Mouse (Mus musculus) spleen, adult 2 months (tissue): ENCODE data around the gene Lrp1. TPM values are rescaled to one million over a fixed set of nuclear protein-coding genes. Genes with fewer than 3 reads are reported as not detected.
A peak's percentile ranks its signal among the peaks of the same experiment; 100 is the strongest.

ENCODE experiments used
- DNase-seq, 2 experiments: peaks; one replicate each; pipeline versions ENCODE4 v3.0.0 to v3.0.0-alpha.2; 2012 to 2021; ENCODE audit warnings: low spot score in 2 of 2, low read depth in 1 of 2
- H3K27ac ChIP-seq: fragments of 200-500 bp; 2 replicates; pipeline ENCODE4 v1.5.1; 2012; ENCODE audit warnings: low read length, inconsistent platforms; ENCODE audit not compliant: insufficient read depth
- H3K27me3 ChIP-seq: fragments of 200-500 bp; 2 replicates; pipeline ENCODE4 v1.6.1; 2012; ENCODE audit warnings: mild to moderate bottlenecking, moderate library complexity, low read length, inconsistent platforms; ENCODE audit not compliant: control insufficient read depth, insufficient read depth
- H3K36me3 ChIP-seq: fragments of 200-500 bp; 2 replicates; pipeline ENCODE4 v1.6.1; 2012; ENCODE audit warnings: mild to moderate bottlenecking, low read length, inconsistent platforms; ENCODE audit not compliant: control insufficient read depth, insufficient read depth
- H3K4me1 ChIP-seq: fragments of 200-500 bp; 2 replicates; pipeline ENCODE4 v1.6.1; 2011; ENCODE audit warnings: inconsistent platforms; ENCODE audit not compliant: control insufficient read depth, insufficient read depth, insufficient read length
- H3K4me3 ChIP-seq: fragments of 200-500 bp; 2 replicates; pipeline ENCODE4 v1.5.1; 2011; ENCODE audit warnings: mild to moderate bottlenecking, inconsistent platforms; ENCODE audit not compliant: insufficient read depth, insufficient read length; ENCODE audit errors: extremely low read depth
- CTCF ChIP-seq: fragments of 200-500 bp; IDR thresholded peaks from 2 replicates; pipeline ENCODE4 v1.5.1; 2011; ENCODE audit warnings: mild to moderate bottlenecking, inconsistent platforms; ENCODE audit not compliant: insufficient read depth, insufficient read length, insufficient replicate concordance; ENCODE audit errors: extremely low read depth
- POLR2A ChIP-seq: fragments of 200-500 bp; IDR thresholded peaks from 2 replicates; pipeline ENCODE4 v1.6.1; 2011; ENCODE audit warnings: low read depth, low read length, inconsistent platforms
- WGBS: fragments of 180-500 bp; shearing (Covaris S2); methylation state at CpG from one replicate; pipeline ENCODE4 v1.1.7; 2018; 5-methylcytosine and 5-hydroxymethylcytosine counted together
- polyA plus RNA-seq: library from polyadenylated mRNA; depleted of rRNA; stranded (reverse); fragments of >200 nt; gene quantifications from 2 replicates; pipeline ENCODE4 v1.2.3, GENCODE M21; 2012

The Lrp1 gene
- polyA plus RNA-seq, 1 experiment = 98.7 TPM

GRCm38 (mm10) chr10:127598607-127599006 is 22.3 kb downstream of the Lrp1 start:
- H3K27ac ChIP-seq = no peak overlapping the region
- WGBS = 90% methylated on average over 8 of the region's 8 CpGs
- no peak overlapping the region for H3K4me3 ChIP-seq
- DNase-seq = no peak
- TF ChIP-seq CTCF (no peak), POLR2A (no peak)
- peaks cover 17% of the 10 kb centered on the region for H3K4me1 ChIP-seq
- no peaks in the 10 kb centered on the region for H3K36me3 ChIP-seq
- no peaks in the 10 kb centered on the region for H3K27me3 ChIP-seq

DNA sequence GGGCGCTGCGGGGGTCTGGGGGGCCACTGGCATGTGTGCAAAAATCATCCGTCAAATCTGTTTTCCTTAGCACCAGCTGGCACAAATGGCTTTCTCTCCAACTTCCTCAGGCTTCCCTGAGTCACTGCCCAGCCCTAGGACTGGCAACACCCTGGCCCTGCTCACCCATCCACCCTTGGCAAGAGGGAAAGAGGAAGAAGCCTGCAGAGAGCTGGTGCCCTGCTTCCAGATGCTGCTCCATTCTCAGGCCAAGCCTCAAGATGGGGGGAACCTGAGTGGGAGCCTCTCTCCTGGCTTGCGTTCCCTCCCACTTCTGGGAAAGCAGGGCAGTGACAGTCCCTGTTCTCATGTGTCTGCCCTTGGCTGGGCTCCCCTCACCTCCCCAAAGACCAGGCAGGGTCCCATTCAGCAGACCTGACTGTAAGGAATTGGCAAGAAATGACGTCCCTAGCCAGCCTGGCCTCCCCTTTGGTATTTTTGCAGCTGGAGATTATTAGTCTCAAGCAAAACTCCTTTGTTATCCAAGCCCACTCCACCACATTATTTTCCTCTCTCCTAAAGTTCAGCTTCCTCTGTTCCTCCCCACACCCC is 23.5 kb downstream of the Lrp1 start:
- H3K27me3 ChIP-seq = no peaks in the 10 kb centered on the region
- peaks cover 8% of the 10 kb centered on the region; the same call in 1 of the 2 replicates for H3K4me1 ChIP-seq
- WGBS = 76% methylated on average over 5 of the region's 5 CpGs
- peak overlapping the region; percentile 46 for H3K27ac ChIP-seq
- no peak overlapping the region for H3K4me3 ChIP-seq
- H3K36me3 ChIP-seq = no peaks in the 10 kb centered on the region
- DNase-seq = no peak
- TF ChIP-seq CTCF (no peak), POLR2A (no peak)

DNA sequence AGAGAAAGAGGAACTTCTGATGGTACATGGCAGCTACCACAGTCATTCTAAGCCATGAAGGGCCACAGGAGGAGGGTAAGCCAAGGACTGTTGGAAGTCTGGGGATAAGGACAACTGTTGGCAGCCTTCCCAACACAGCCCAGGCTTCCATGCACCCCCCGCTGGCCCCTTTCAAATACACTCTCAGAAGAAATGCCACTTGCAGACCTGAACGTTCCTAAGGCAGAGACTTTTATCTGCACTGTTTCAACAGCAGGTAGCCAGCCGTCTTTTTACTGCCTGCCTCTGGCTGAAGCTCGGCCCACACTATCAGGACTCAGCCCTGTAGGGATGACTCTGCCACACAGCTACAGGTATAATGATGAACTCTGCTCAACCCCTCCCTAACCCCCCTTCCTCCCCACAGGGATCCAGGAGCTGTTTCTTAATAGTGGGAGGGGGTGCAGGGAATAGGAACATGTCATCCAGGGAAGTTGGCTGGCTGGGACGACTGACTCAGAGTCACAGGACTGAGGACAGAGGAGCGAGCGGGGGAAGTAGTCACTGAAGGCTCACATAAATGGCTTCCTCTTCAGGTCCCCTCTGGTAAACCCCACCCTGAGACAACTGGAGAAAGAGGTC is 24.5 kb downstream of the Lrp1 start:
- DNase-seq = no peak
- H3K27ac ChIP-seq = peak overlapping the region; percentile 52
- H3K27me3 ChIP-seq = no peaks in the 10 kb centered on the region
- H3K4me1 ChIP-seq = peaks cover 8% of the 10 kb centered on the region; the same call in 1 of the 2 replicates
- H3K36me3 ChIP-seq = no peaks in the 10 kb centered on the region
- no peak overlapping the region for H3K4me3 ChIP-seq
- TF ChIP-seq POLR2A (no peak), CTCF (no peak)
- WGBS = 69% methylated on average over 7 of the region's 7 CpGs

- no peak for DNase-seq
- Histone ChIP-seq H3K36me3 (no peaks in the 10 kb centered on the region), H3K27ac (peak overlapping the region; percentile 27), H3K27me3 (no peaks in the 10 kb centered on the region), H3K4me3 (no peak overlapping the region), H3K4me1 (peaks cover 8% of the 10 kb centered on the region; the same call in 1 of the 2 replicates)
- TF ChIP-seq POLR2A (no peak), CTCF (no peak)
- 63% methylated on average over 30 of the region's 30 CpGs for WGBS
Measured at GRCm38 (mm10) chr10:127594930-127595715, 25.8 kb downstream of the Lrp1 start.

- DNase-seq = no peak
- H3K4me3 ChIP-seq = no peak overlapping the region
- TF ChIP-seq CTCF = no peak
- no peak for TF ChIP-seq POLR2A
- peak overlapping the region; percentile 55 for H3K27ac ChIP-seq
- no peaks in the 10 kb centered on the region for H3K27me3 ChIP-seq
- 15% methylated on average over 8 of the region's 8 CpGs for WGBS
- H3K36me3 ChIP-seq = no peaks in the 10 kb centered on the region
- H3K4me1 ChIP-seq = peaks cover 8% of the 10 kb centered on the region; the same call in 1 of the 2 replicates
Measured at GRCm38 (mm10) chr10:127594405-127594804, 26.5 kb downstream of the Lrp1 start.

- Histone ChIP-seq H3K36me3 (no peaks in the 10 kb centered on the region), H3K4me3 (no peak overlapping the region), H3K4me1 (peaks cover 5% of the 10 kb centered on the region; the same call in 1 of the 2 replicates), H3K27ac (no peak overlapping the region), H3K27me3 (no peaks in the 10 kb centered on the region)
- TF ChIP-seq POLR2A (no peak), CTCF (no peak)
- DNase-seq = no peak
- WGBS = 84% methylated on average over 13 of the region's 13 CpGs
Measured at GRCm38 (mm10) chr10:127592850-127593249, 28.1 kb downstream of the Lrp1 start.
